Mouse (Mus musculus): ENCODE measurements around the gene Gtf2ird1.

- TF ChIP-seq EP300 (IDR thresholded peaks at IDR 0.05; ENCODE audit: insufficient read depth, low read depth, low read length) (no peak), POLR2A (IDR thresholded peaks at IDR 0.05; ENCODE audit: insufficient read depth, low read depth, low read length) (no peak), CTCF (IDR thresholded peaks at IDR 0.05) (no peak)
These were observed 114.8 kb downstream of the Gtf2ird1 start for GRCm38 (mm10) chr5:134341721-134342120.

Measured in heart, adult 2 months (tissue).